Mouse (Mus musculus) kidney, adult 2 months (tissue): ENCODE measurements around the gene Gmpr. TPM values are rescaled to one million over a fixed set of nuclear protein-coding genes. Genes with fewer than 3 reads are reported as not detected.

Source experiments
- DNase-seq: peaks from one replicate; pipeline ENCODE4 v3.0.0; 2021
- H3K27ac ChIP-seq: fragments of 200-500 bp; 2 replicates; pipeline ENCODE4 v1.5.1; 2012; ENCODE audit warnings: low read depth, low read length, control low read depth, inconsistent platforms; ENCODE audit not compliant: insufficient read depth
- H3K27me3 ChIP-seq: fragments of 200-500 bp; replicated peaks from 2 replicates; pipeline ENCODE4 v1.6.1; 2012; ENCODE audit warnings: mild to moderate bottlenecking, moderate library complexity, low read length, inconsistent platforms; ENCODE audit not compliant: control insufficient read depth, insufficient read depth
- H3K36me3 ChIP-seq: fragments of 200-500 bp; 2 replicates; pipeline ENCODE4 v1.6.1; 2012; ENCODE audit warnings: mild to moderate bottlenecking, moderate library complexity, low read length, inconsistent platforms; ENCODE audit not compliant: control insufficient read depth, insufficient read depth
- H3K4me1 ChIP-seq: fragments of 200-500 bp; 2 replicates; pipeline ENCODE4 v1.6.1; 2011; ENCODE audit warnings: low read length; ENCODE audit not compliant: control insufficient read depth, insufficient read depth
- H3K4me3 ChIP-seq: fragments of 200-500 bp; 2 replicates; pipeline ENCODE4 v1.5.1; 2011; ENCODE audit warnings: mild to moderate bottlenecking, low read depth, low read length, control low read depth; ENCODE audit not compliant: insufficient read depth
- CTCF ChIP-seq: fragments of 200-500 bp; conservative IDR thresholded peaks from 2 replicates; pipeline ENCODE4 v1.5.1; 2011; ENCODE audit warnings: low read depth, mild to moderate bottlenecking, control low read depth, low read length, moderate library complexity, mixed read lengths; ENCODE audit not compliant: insufficient read depth, insufficient read length
- POLR2A ChIP-seq: fragments of 200-500 bp; IDR thresholded peaks from one replicate; pipeline ENCODE4 v1.6.1; 2011; ENCODE audit warnings: low read depth, low read length, control low read depth
- WGBS: fragments of 180-500 bp; shearing (Covaris S2); methylation state at CpG from one replicate; pipeline ENCODE4 v1.1.7; 2018; 5-methylcytosine and 5-hydroxymethylcytosine counted together
- polyA plus RNA-seq: library from polyadenylated mRNA; depleted of rRNA; stranded (reverse); fragments of >200 nt; gene quantifications from 2 replicates; pipeline ENCODE4 v1.2.3, GENCODE M21; 2012

The Gmpr gene
- polyA plus RNA-seq, 1 experiment: 131 TPM

DNA sequence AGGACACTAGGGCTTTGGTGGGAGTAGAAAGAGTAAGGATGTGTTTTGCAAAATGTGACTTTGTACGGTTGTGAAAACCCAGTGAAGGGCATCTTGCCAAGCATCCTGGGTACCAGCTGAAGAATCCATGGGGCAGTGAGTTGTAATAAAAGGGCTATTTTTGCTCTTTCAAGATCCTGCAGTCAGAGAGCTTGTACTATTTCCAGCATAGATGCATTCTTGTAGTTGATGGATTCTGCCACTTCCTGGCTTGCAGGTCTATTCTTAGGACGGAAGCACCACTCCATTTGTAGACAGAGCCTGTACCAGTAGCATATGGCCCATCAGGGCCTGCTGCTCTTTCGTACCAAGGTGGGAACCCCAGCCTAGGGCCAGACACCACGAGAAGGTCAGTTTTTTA is 21.5 kb downstream of the Gmpr start:
- Histone ChIP-seq H3K27me3 (no peaks in the 10 kb centered on the region), H3K4me1 (peaks cover 25% of the 10 kb centered on the region), H3K27ac (no peak overlapping the region), H3K4me3 (no peak overlapping the region), H3K36me3 (peaks cover 2% of the 10 kb centered on the region)
- no peak for TF ChIP-seq POLR2A
- no peak for TF ChIP-seq CTCF
- no peak for DNase-seq
- 69% methylated on average over 4 of the region's 4 CpGs for WGBS

DNA sequence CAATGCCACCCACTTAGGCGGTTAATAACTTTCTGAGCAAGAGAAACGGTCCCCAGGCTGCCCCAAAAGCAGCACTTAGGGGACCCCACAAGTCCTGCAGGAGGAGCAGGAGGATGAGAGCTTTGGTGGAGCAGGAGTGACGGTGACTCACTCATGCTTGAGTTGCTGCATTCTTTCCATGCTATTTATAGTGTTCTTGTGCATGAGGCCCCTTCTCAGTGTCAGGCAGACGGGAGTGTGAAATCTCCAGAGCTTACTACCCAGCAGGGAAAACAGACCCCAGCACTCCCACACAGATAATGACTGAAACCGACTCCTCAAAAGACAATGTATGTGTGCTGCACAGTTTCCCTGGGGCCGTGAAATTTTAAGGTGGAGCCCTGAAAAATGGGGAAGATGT is 23.5 kb downstream of the Gmpr start:
- TF ChIP-seq POLR2A: no peak
- no peak for TF ChIP-seq CTCF
- WGBS: 48% methylated on average over 6 of the region's 6 CpGs
- no peak for DNase-seq
- H3K36me3 ChIP-seq: peaks cover 2% of the 10 kb centered on the region
- H3K27ac ChIP-seq: no peak overlapping the region
- no peak overlapping the region for H3K4me3 ChIP-seq
- H3K4me1 ChIP-seq: peaks cover 7% of the 10 kb centered on the region; the same call in 1 of the 2 replicates
- H3K27me3 ChIP-seq: no peaks in the 10 kb centered on the region

DNA sequence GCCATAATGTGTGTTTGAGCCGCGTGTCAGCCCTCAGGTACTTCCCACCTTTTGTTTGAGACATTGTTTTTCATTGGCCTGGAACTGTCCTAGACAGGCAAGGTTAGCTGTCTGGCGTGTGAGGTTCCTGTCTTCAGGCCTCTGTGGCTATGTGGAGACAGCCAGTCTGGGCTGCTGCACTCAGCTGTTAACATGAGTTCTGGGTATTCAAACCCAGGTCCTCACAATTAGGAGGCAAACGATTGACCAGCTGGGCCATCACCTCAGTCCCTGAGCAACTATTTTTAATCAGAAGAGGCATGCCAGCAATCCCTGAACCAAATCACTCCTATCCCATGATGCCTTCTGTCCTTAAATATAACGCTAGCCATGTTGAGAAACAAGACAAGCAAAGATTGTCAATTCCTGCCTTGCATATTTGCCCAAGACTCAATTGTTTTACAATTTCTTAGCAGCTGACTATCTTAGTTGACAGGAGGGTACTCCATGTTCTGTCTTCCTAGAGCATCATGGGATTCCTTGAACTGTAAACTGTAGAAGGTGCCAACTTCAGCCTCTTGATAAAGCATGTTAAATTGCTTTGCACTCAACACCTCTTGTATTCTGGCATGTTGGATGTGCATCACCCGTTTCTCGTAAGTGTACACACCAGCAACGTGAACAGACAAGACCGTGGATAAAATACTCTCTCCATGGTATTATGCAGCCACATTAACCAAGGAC is 28.6 kb downstream of the Gmpr start:
- no peaks in the 10 kb centered on the region for H3K4me1 ChIP-seq
- TF ChIP-seq CTCF (no peak), POLR2A (no peak)
- no peak overlapping the region for H3K27ac ChIP-seq
- WGBS: 85% methylated on average over 9 of the region's 9 CpGs
- no peak overlapping the region for H3K4me3 ChIP-seq
- DNase-seq: no peak
- no peaks in the 10 kb centered on the region for H3K27me3 ChIP-seq
- H3K36me3 ChIP-seq: no peaks in the 10 kb centered on the region

DNA sequence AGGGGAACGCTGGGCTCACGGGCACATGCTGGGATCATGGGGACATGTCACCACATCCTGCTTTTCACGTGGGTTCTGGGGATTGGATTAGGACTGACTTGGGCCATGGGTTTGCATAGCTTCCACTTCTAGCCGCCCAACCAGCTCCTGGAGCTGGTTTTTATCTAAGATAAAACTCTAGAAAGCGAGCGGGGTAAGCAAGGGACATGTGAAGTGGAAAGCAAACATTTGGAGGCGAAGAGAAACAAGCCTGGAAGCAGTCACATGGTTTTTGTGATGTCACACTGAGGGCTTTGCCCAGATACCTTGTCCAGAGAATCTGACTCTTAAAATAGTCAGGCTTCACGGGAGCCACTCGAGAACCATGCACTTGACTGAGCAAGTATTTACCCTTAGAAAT is 29.9 kb downstream of the Gmpr start:
- H3K36me3 ChIP-seq: no peaks in the 10 kb centered on the region
- WGBS: 75% methylated on average over 9 of the region's 9 CpGs
- H3K27ac ChIP-seq: no peak overlapping the region
- no peaks in the 10 kb centered on the region for H3K4me1 ChIP-seq
- H3K27me3 ChIP-seq: no peaks in the 10 kb centered on the region
- TF ChIP-seq CTCF (no peak), POLR2A (no peak)
- DNase-seq: no peak
- H3K4me3 ChIP-seq: no peak overlapping the region

DNA sequence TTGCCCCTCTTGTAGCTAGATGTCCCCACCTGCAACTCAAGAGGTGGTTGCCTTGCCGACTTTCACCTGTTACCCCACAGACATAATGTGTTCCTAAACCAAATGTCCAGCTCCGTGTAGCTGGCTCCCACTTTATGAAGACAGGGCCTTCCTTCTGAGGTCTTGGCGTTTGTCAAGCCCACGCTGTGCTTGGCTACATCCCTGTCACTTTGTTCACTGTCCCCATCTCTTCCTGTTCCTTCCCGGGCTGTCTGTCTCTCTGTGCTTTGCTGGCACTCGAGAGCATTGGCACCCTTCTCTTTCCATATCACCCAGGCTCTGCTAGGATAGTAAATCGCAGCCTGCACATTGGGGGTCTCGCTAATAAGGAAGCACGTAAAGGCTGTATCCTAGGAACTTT is 30.8 kb downstream of the Gmpr start:
- 80% methylated on average over 9 of the region's 9 CpGs for WGBS
- Histone ChIP-seq H3K27me3 (no peaks in the 10 kb centered on the region), H3K4me1 (no peaks in the 10 kb centered on the region), H3K27ac (no peak overlapping the region), H3K36me3 (no peaks in the 10 kb centered on the region; the same call in 1 of the 2 replicates), H3K4me3 (no peak overlapping the region)
- no peak for TF ChIP-seq CTCF
- TF ChIP-seq POLR2A: no peak
- no peak for DNase-seq

DNA sequence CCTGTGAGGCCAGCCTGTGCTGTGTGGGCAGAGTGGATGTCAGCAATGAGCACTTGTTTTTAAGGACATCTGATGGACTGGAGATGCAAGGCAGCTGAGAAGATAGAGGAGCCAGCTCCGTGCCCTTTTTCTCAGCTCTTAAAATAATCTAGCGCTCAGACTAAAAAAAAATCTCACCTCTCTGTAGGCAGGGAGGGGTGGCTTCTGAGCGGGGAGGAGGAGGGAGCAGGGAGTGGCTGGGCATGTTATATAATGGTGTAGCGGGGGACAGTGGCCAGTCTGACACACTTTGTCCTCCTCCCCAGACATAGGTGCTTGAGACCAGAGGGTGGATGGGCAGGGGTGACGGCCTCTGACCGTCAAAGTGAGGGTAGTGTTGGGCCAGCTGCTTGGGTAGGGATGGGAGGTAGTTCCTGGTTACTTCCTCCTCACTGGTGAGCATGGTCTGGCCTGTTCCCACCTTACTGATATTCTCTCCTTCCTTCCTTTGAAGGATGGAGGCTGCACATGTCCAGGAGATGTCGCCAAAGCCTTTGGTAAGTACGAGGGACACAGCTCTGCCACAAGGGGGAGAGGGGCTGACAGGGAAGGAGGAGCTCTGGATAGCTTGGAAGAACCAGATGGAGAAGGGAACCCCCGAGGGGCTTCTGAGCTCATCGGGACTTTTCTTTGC is 31.4 kb downstream of the Gmpr start:
- Histone ChIP-seq H3K36me3 (no peaks in the 10 kb centered on the region; the same call in 1 of the 2 replicates), H3K27me3 (no peaks in the 10 kb centered on the region), H3K4me1 (no peaks in the 10 kb centered on the region), H3K27ac (no peak overlapping the region), H3K4me3 (no peak overlapping the region)
- no peak for TF ChIP-seq POLR2A
- TF ChIP-seq CTCF: peak; percentile 73
- 34% methylated on average over 10 of the region's 10 CpGs for WGBS
- DNase-seq: peak; percentile 57

DNA sequence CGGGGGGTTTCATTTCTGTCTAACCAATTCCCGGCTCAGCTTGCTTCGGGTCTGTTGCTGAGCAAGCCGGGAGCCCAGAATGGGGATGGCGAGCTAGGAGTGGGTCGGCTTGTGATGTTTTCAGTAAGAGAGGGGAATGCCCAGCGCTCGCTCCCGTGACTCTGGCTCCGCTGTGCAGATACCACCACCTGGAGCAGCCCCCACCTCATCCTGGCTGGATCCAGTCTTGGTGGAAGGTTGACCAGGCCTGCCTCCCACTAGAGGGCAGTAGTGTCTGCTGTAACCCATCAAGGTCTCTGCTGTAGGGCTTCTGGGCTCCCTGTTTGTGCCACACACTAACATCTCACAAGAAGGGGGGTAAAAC is 31.9 kb downstream of the Gmpr start:
- Histone ChIP-seq H3K27ac (no peak overlapping the region), H3K27me3 (no peaks in the 10 kb centered on the region), H3K4me3 (no peak overlapping the region), H3K4me1 (no peaks in the 10 kb centered on the region), H3K36me3 (no peaks in the 10 kb centered on the region; the same call in 1 of the 2 replicates)
- TF ChIP-seq POLR2A (no peak), CTCF (peak; percentile 86)
- 29% methylated on average over 10 of the region's 10 CpGs for WGBS
- DNase-seq: peak; percentile 74
